Comparison of ENCODE assay signal across 8 mouse cellular contexts in genomic region chr3:104542065-104542429, GRCm38 (mm10). TPM values are rescaled to one million over a fixed set of nuclear protein-coding genes. Genes with fewer than 3 reads are reported as not detected.
A peak's percentile ranks its signal among the peaks of the same experiment; 100 is the strongest.
DNase-seq lines count a peak whose midpoint lies in the region; ATAC-seq and TF ChIP-seq lines count a peak whose summit lies in the region.

No protein-coding gene starts in this region.

- DNase-seq in heart, adult 8-10 months (ENCODE audit: low spot score) = no peak
- DNase-seq in midbrain, postnatal 0 days (ENCODE audit: low spot score) = no peak
- no peak for DNase-seq in urinary bladder, postnatal 36 days (ENCODE audit: low spot score in 2 of 2)
- DNase-seq in cerebellum, adult 2 months = no peak
- DNase-seq in spleen, adult 18-20 months = no peak

- peak overlapping the region; percentile 74 for H3K4me2 ChIP-seq in heart, embryonic 16.5 days (ENCODE audit: low read depth, low read length)
- peak overlapping the region; percentile 44 for H3K4me2 ChIP-seq in embryonic facial prominence, embryonic 12.5 days (replicated peaks)
- peak overlapping the region; percentile 61 for H3K4me2 ChIP-seq in hindbrain, embryonic 16.5 days (ENCODE audit: low read length)
- peak overlapping the region; percentile 45; the same call in 1 of the 2 replicates for H3K4me2 ChIP-seq in midbrain, postnatal 0 days (ENCODE audit: low read depth, low read length, poor library complexity, severe bottlenecking)

- no peak for ATAC-seq in heart, embryonic 16.5 days (replicated peaks; ENCODE audit: extremely low read depth, insufficient read depth, low FRiP score)
- ATAC-seq in embryonic facial prominence, embryonic 12.5 days (ENCODE audit: insufficient number of reproducible peaks, insufficient read depth, low FRiP score, low TSS enrichment) = 0 out of 2 replicates have a peak, but pooled peaks have one; percentile 25
- ATAC-seq in hindbrain, embryonic 16.5 days = peak; percentile 14; the same call in 1 of the 2 replicates
- no peak for ATAC-seq in midbrain, postnatal 0 days (ENCODE audit: low FRiP score)

- TF ChIP-seq POLR2A in cerebellum, adult 2 months (IDR thresholded peaks at IDR 0.05; ENCODE audit: borderline replicate concordance, insufficient read depth, low read length) = no peak

- H3K4me1 ChIP-seq in heart, embryonic 16.5 days (ENCODE audit: control insufficient read depth, insufficient read depth, low read length) = peaks cover 10% of the 10 kb centered on the region
- H3K4me1 ChIP-seq in embryonic facial prominence, embryonic 12.5 days = peaks cover 9% of the 10 kb centered on the region
- peaks cover 11% of the 10 kb centered on the region for H3K4me1 ChIP-seq in hindbrain, embryonic 16.5 days (ENCODE audit: control insufficient read depth, insufficient read depth, low read depth, low read length)
- peaks cover 3% of the 10 kb centered on the region; the same call in 1 of the 2 replicates for H3K4me1 ChIP-seq in midbrain, postnatal 0 days (ENCODE audit: insufficient read depth, low read length)
- no peaks in the 10 kb centered on the region for H3K4me1 ChIP-seq in cerebellum, adult 2 months (ENCODE audit: control insufficient read depth, insufficient read depth, low read length)

- no peaks in the 10 kb centered on the region for H3K36me3 ChIP-seq in heart, embryonic 16.5 days (ENCODE audit: control insufficient read depth, insufficient read depth)
- H3K36me3 ChIP-seq in embryonic facial prominence, embryonic 12.5 days = no peaks in the 10 kb centered on the region
- no peaks in the 10 kb centered on the region for H3K36me3 ChIP-seq in hindbrain, embryonic 16.5 days (ENCODE audit: control insufficient read depth, insufficient read depth, low read length)
- H3K36me3 ChIP-seq in midbrain, postnatal 0 days (ENCODE audit: insufficient read depth, low read length) = no peaks in the 10 kb centered on the region

- 14% methylated on average over 2 of the region's 2 CpGs for WGBS in heart, embryonic 16.5 days
- WGBS in embryonic facial prominence, embryonic 12.5 days = 13% methylated on average over 2 of the region's 2 CpGs
- 18% methylated on average over 2 of the region's 2 CpGs for WGBS in hindbrain, embryonic 16.5 days
- WGBS in midbrain, postnatal 0 days = 14% methylated on average over 2 of the region's 2 CpGs
- 82% methylated on average over 2 of the region's 2 CpGs for WGBS in cerebellum, adult 2 months

- no peaks in the 10 kb centered on the region for H3K27me3 ChIP-seq in heart, embryonic 16.5 days (ENCODE audit: control insufficient read depth, insufficient read depth, low read length)
- no peaks in the 10 kb centered on the region for H3K27me3 ChIP-seq in embryonic facial prominence, embryonic 12.5 days
- no peaks in the 10 kb centered on the region for H3K27me3 ChIP-seq in hindbrain, embryonic 16.5 days (replicated peaks; ENCODE audit: control insufficient read depth, insufficient read depth, low read length)
- H3K27me3 ChIP-seq in midbrain, postnatal 0 days (ENCODE audit: insufficient read depth, low read length) = no peaks in the 10 kb centered on the region
- H3K27me3 ChIP-seq in cerebellum, adult 2 months (ENCODE audit: control insufficient read depth, insufficient read depth, low read length) = no peaks in the 10 kb centered on the region

- H3K4me3 ChIP-seq in heart, embryonic 16.5 days (ENCODE audit: low read length) = peak overlapping the region; percentile 43
- no peak overlapping the region for H3K4me3 ChIP-seq in embryonic facial prominence, embryonic 12.5 days
- no peak overlapping the region for H3K4me3 ChIP-seq in hindbrain, embryonic 16.5 days (ENCODE audit: low read length)
- H3K4me3 ChIP-seq in midbrain, postnatal 0 days (ENCODE audit: low read depth, low read length) = no peak overlapping the region
- no peak overlapping the region for H3K4me3 ChIP-seq in cerebellum, adult 2 months (replicated peaks; ENCODE audit: insufficient read depth, low read depth, low read length)

- H3K27ac ChIP-seq in heart, embryonic 16.5 days (ENCODE audit: low read length) = peak overlapping the region; percentile 8
- peak overlapping the region; percentile 69 for H3K27ac ChIP-seq in embryonic facial prominence, embryonic 12.5 days
- peak overlapping the region; percentile 51; the same call in 1 of the 2 replicates for H3K27ac ChIP-seq in hindbrain, embryonic 16.5 days (ENCODE audit: low read depth, low read length)
- H3K27ac ChIP-seq in midbrain, postnatal 0 days (ENCODE audit: low read depth, low read length) = no peak overlapping the region
- no peak overlapping the region for H3K27ac ChIP-seq in cerebellum, adult 2 months (ENCODE audit: insufficient read depth, low read length)

- no peak for TF ChIP-seq CTCF in midbrain, postnatal 0 days (IDR thresholded peaks at IDR 0.05)
- no peak for TF ChIP-seq CTCF in cerebellum, adult 2 months (IDR thresholded peaks at IDR 0.05; ENCODE audit: borderline replicate concordance, insufficient read depth, low read depth, low read length)

- H3K9me3 ChIP-seq in heart, embryonic 16.5 days (replicated peaks; ENCODE audit: control insufficient read depth, low read length) = no peaks in the 10 kb centered on the region
- H3K9me3 ChIP-seq in embryonic facial prominence, embryonic 12.5 days = no peaks in the 10 kb centered on the region
- no peaks in the 10 kb centered on the region for H3K9me3 ChIP-seq in hindbrain, embryonic 16.5 days (ENCODE audit: control insufficient read depth, low read length)
- no peaks in the 10 kb centered on the region for H3K9me3 ChIP-seq in midbrain, postnatal 0 days (ENCODE audit: low read length)

- peak overlapping the region; percentile 67; the same call in 1 of the 2 replicates for H3K9ac ChIP-seq in heart, embryonic 16.5 days (ENCODE audit: low read length)
- H3K9ac ChIP-seq in embryonic facial prominence, embryonic 12.5 days = no peak overlapping the region
- H3K9ac ChIP-seq in hindbrain, embryonic 16.5 days (ENCODE audit: low read depth, low read length) = peak overlapping the region; percentile 48
- no peak overlapping the region for H3K9ac ChIP-seq in midbrain, postnatal 0 days (replicated peaks; ENCODE audit: low read length, poor library complexity, severe bottlenecking)

RNA-seq across cellular contexts. Expression of gene Lrig2, which starts 30.3 kb away (rescaled TPM):
- polyA plus RNA-seq in heart, embryonic 16.5 days (2015; fragmentation: Nextera tagmentation; extraction: Ambion mirVana) = 11.9 and 12.4 TPM in 2 replicates
- total RNA-seq in heart, adult 8-10 months (2022) = 10 to 100 TPM in 1 of 4 experiments, 1 to 10 TPM in 3; 8.8 to 11.3 (median 9.4) TPM
- 26.7 and 27.7 TPM in 2 replicates for polyA plus RNA-seq in embryonic facial prominence, embryonic 12.5 days (2016; fragmentation: Nextera tagmentation; extraction: Ambion mirVana)
- 21.9 and 24.7 TPM in 2 replicates for polyA plus RNA-seq in hindbrain, embryonic 16.5 days (2015; fragmentation: Nextera tagmentation; extraction: Ambion mirVana)
- total RNA-seq in midbrain, postnatal 0 days (2014; rRNA removed) = 50.1 and 54.0 TPM in 2 replicates
- polyA plus RNA-seq in midbrain, postnatal 0 days (2015; fragmentation: Nextera tagmentation; extraction: Ambion mirVana) = 18.2 and 20.2 TPM in 2 replicates
- polyA plus RNA-seq in cerebellum, adult 2 months (2012; rRNA removed) = 22.3 and 23.3 TPM in 2 replicates

Comparison
In these comparisons a context has a peak if more than half of its experiments do, and no peak if none do; other contexts are left out.
1. ATAC-seq: peak in embryonic facial prominence, embryonic 12.5 days (single experiment) and hindbrain, embryonic 16.5 days (single experiment); none in heart, embryonic 16.5 days (single experiment) and midbrain, postnatal 0 days (single experiment).
2. H3K27ac ChIP-seq: peak in heart, embryonic 16.5 days (single experiment), embryonic facial prominence, embryonic 12.5 days (single experiment) and hindbrain, embryonic 16.5 days (single experiment); none in midbrain, postnatal 0 days (single experiment) and cerebellum, adult 2 months (single experiment).
3. H3K9ac ChIP-seq: peak in heart, embryonic 16.5 days (single experiment) and hindbrain, embryonic 16.5 days (single experiment); none in embryonic facial prominence, embryonic 12.5 days (single experiment) and midbrain, postnatal 0 days (single experiment).
4. Peak in every context shown above with its lines, with median percentiles within 50 percentile points of each other: H3K4me2 ChIP-seq.